Mouse (Mus musculus) lung, postnatal 4 days (tissue): ENCODE measurements at regions not wholly inside any gene's neighbourhood (a gene's known extent, or its start where the extent isn't known, plus 50 kb on each side); places are given as distances from the start of the nearest gene placed in this dataset.

Experiments
- DNase-seq, 2 experiments: peaks; one replicate each; pipeline ENCODE4 v3.0.0; 2021

- DNase-seq = no peak
Measured at GRCm38 (mm10) chr2:148622216-148622615, 50.2 kb upstream of the Nxt1 start.

GRCm38 (mm10) chr2:148611911-148612310 is 60.5 kb upstream of the Nxt1 start:
- no peak for DNase-seq

GRCm38 (mm10) chr2:148605425-148605930 is 66.9 kb upstream of the Nxt1 start:
- DNase-seq = no peak

- no peak for DNase-seq
Measured at GRCm38 (mm10) chr2:148603951-148604350, 68.5 kb upstream of the Nxt1 start.

- DNase-seq = no peak
Measured at GRCm38 (mm10) chr2:148603315-148603714, 69.1 kb upstream of the Nxt1 start.

- DNase-seq = no peak
Measured at GRCm38 (mm10) chr2:148599498-148599897, 72.9 kb upstream of the Nxt1 start.

- DNase-seq = no peak
Measured at GRCm38 (mm10) chr2:148596966-148597365, 75.4 kb upstream of the Nxt1 start.

- no peak for DNase-seq
Measured at GRCm38 (mm10) chr2:148585721-148586335, 86.6 kb upstream of the Nxt1 start.

GRCm38 (mm10) chr2:148582208-148582607 is 90.2 kb upstream of the Nxt1 start:
- no peak for DNase-seq

- no peak for DNase-seq
Measured at GRCm38 (mm10) chr2:148581666-148582065, 90.7 kb upstream of the Nxt1 start.

- peak in 1 of 2 experiments; percentile 55 for DNase-seq
Measured at GRCm38 (mm10) chr2:148580286-148580966, 92.0 kb upstream of the Nxt1 start.

GRCm38 (mm10) chr2:148579564-148579963 is 92.8 kb upstream of the Nxt1 start:
- DNase-seq = no peak

GRCm38 (mm10) chr2:148579027-148579426 is 93.4 kb upstream of the Nxt1 start:
- DNase-seq = peak in 1 of 2 experiments; percentile 27

- DNase-seq = peak in 1 of 2 experiments; percentile 66
Measured at GRCm38 (mm10) chr2:148578176-148578575, 94.2 kb upstream of the Nxt1 start.

GRCm38 (mm10) chr2:148575433-148575832 is 97.0 kb upstream of the Nxt1 start:
- no peak for DNase-seq

- DNase-seq = peak; percentile 73 to 80
Measured at GRCm38 (mm10) chr2:148572165-148572564, 100.2 kb upstream of the Nxt1 start.

- no peak for DNase-seq
Measured at GRCm38 (mm10) chr2:148571616-148572015, 100.8 kb upstream of the Nxt1 start.

GRCm38 (mm10) chr2:148571018-148571417 is 101.4 kb upstream of the Nxt1 start:
- DNase-seq = no peak

GRCm38 (mm10) chr2:148567930-148568481 is 104.4 kb upstream of the Nxt1 start:
- DNase-seq = peak in 1 of 2 experiments; percentile 21

- DNase-seq = no peak
Measured at GRCm38 (mm10) chr2:148563390-148563789, 109.0 kb upstream of the Nxt1 start.

GRCm38 (mm10) chr2:148562041-148562440 is 110.4 kb upstream of the Nxt1 start:
- DNase-seq = no peak

GRCm38 (mm10) chr2:148560013-148560773 is 112.2 kb upstream of the Nxt1 start:
- no peak for DNase-seq

GRCm38 (mm10) chr2:148559376-148559775 is 113.0 kb upstream of the Nxt1 start:
- DNase-seq = no peak
